Mouse (Mus musculus) erythroid progenitor cell, adult 5-6 weeks (primary cell): ENCODE data around the gene Gm11077. TPM values are rescaled to one million over a fixed set of nuclear protein-coding genes. Genes with fewer than 3 reads are reported as not detected.

ENCODE experiments used
- ATAC-seq: replicated peaks from 2 replicates; pipeline ENCODE4 v1.8.0; 2016; ENCODE audit warnings: moderate number of reproducible peaks, mild to moderate bottlenecking, moderate TSS enrichment, inconsistent platforms; ENCODE audit not compliant: poor library complexity, low FRiP score, severe bottlenecking
- total RNA-seq, 2 experiments: library from RNA; stranded (forward) in 1 of 2; stranded (reverse) in 1 of 2; fragments of 150-400 nt in 1 of 2; fragments of 186-747, 209-891 nt in 1 of 2; gene quantifications; 2 replicates each; pipeline versions ENCODE4 v1.2.3 to v1.2.4; 2015 to 2017; ENCODE audit warnings: low replicate concordance in 2 of 2

The Gm11077 gene
- total RNA-seq, 2 experiments from 2014 or later: not detected

DNA sequence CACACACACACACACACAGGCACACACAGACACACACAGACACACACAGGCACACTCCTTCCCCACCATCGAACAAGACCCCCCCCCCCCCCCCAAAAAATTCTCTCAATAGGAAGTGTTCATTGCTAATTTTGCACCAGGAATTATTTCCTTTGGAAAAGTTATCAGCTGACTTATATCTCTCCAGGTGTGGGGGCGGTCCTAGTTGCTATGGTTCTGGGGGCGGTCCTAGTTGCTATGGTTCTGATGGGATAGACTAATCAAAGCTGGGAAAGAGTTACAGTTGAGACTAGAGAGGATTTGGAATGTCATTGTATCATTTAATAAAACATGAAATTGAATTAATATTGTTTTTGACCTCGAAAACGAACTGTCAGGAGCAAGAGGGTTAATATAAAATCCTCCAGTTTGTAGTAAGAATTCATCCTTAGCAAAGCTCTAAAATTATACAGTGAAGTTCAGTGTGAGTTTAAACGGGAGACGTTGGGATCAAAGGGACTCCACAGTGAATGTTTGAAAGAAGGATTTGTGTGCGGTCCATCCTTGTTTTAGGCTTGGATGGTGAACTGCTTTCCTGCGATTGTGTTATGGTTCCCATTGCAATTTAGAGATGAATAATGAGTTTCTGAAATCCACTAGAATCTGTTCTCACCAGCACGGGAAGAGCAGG, 4.0 kb downstream of the Gm11077 start:
- ATAC-seq: no peak

DNA sequence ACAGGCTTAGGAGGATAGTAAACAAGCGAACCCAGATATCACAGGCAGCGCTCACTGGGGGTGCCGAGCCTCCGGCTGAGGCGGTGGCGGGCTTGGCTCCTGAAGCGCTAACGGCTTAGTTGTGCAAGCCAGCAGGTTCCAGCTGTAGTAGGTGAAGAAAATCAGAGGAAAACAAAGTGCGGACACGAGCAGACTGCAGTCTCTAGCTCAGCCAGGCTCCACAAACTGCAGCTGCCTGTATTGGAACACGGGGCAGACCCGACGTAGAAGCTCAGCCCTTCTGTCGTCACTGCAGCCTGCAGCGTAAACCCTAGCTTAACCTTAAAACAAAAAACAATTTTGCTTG, 4.5 kb downstream of the Gm11077 start:
- no peak for ATAC-seq

DNA sequence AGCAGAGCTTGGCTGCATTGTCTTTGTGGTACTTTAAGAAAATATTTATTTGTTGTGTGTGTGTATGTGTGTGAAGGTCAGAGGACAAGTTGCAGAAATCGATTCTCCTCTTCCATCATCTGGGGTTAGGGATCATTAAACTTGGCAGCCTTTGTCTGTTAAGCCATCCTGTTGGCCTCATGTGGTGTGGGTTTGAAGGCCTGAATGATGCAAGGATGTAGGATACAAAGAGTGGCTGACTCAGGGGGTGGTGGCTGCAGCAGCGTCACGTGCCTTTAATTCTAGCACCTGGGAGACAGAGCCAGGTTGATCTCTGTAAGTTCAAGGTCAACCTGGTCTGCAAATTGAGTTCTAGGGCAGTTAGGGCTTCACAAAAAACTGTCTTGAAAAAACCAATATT, 16.5 kb downstream of the Gm11077 start:
- ATAC-seq: no peak

DNA sequence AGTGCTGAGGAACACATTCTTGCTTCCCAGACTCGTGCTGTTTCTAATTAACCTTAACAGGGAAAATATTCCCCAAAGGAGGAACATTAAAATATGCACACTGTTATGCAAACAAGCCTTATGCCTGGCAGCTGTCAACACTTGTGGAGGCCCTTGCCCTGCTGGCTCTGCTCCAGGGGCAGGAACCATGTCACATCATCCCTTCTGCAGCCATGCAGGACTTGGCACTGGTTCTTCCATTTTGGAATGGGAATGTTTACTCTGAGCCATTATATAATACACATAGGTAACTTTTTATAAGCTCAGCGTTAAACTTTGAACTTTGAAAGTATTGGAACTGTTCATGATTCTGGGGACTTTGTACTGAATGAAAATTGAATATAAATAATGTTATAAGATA, 18.5 kb downstream of the Gm11077 start:
- no peak for ATAC-seq

DNA sequence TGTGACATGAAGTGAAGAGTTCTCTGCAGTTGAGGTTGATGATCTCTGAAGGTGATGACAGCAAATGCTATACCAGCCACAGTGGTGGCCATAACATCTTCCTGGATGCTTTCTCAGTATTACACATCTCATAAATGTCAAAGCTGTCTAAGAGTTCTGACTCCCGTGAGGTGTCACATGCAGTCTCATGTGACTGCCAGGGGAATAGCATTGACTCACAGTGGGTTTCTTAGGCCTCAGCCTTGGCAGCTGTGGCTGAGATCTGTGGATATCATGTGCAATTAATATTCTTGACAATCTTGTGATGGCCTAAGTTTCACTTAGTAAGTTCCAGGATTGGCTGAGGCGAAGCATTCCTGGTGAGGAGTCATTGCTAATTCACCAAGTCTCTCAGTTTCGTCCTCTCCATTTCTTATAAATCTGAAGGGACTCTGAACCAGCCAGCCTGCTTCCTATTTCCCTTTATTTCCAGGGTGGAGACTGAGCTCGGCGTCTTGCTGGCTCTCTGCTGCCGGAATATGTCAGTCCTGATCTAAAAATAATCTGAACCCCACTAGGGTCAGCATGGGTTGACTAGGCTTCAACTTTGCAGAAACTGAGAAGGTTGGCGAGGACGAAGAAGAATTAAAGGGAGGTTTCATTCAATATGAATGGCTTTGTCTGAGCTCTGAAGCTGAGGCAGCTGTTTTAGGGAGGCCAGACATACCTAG, 21.4 kb downstream of the Gm11077 start:
- no peak for ATAC-seq

DNA sequence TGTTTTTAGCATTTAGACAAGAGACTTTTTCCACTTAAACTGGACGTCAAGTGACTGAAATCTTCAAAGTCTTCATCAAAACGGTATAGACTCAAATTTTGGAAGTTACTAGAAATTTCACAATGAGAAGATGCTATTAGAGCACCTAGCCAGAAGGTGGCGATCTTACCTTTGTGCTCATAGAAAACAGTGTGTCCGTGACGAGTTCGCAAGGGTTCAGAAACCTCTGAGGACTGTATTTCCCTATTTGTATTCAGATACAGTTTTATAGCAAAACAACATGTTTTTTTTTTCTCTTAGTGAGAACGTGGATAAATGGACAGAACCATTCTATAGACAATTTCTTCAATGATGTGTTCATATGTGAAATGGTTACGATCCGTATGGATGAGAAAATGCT, 37.3 kb downstream of the Gm11077 start:
- ATAC-seq: no peak

DNA sequence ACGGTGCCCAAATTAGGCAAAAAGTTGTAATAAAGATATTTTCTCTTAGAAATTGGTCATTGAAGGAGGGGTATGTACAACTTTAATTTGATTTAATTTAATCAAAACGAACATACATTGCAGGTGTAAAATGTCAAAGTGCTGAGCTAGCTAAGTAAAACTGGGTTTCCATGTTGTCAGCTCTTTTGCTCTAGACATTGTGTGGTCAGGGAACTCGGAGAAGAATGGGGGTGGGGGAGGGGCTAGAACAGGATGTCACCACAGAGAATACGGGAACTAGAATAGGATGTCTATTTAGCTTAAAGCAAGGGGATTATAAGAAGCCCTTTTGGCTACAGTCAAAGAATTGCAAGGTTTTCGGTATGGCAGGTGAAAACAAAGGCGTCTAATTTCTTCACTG, 38.2 kb downstream of the Gm11077 start:
- no peak for ATAC-seq

DNA sequence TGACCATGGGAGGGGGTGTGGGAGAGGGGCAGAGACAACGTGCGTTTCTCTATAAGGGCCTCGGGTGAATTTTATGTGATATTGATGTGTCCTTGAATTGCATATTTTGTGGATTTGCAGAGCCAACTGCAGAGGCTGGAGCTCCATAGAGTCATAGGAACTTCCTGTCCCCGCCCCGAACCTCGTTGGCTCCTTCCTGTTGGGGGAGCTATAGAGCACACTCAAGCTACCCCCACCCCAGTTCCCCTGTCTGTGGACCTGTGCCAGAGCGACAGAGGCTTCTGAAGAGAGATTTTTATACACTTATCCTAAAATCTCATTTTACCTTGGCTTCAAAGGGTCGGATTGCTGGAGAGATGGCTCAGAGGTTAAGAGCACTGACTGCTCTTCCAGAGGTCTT, 39.1 kb downstream of the Gm11077 start:
- no peak for ATAC-seq

DNA sequence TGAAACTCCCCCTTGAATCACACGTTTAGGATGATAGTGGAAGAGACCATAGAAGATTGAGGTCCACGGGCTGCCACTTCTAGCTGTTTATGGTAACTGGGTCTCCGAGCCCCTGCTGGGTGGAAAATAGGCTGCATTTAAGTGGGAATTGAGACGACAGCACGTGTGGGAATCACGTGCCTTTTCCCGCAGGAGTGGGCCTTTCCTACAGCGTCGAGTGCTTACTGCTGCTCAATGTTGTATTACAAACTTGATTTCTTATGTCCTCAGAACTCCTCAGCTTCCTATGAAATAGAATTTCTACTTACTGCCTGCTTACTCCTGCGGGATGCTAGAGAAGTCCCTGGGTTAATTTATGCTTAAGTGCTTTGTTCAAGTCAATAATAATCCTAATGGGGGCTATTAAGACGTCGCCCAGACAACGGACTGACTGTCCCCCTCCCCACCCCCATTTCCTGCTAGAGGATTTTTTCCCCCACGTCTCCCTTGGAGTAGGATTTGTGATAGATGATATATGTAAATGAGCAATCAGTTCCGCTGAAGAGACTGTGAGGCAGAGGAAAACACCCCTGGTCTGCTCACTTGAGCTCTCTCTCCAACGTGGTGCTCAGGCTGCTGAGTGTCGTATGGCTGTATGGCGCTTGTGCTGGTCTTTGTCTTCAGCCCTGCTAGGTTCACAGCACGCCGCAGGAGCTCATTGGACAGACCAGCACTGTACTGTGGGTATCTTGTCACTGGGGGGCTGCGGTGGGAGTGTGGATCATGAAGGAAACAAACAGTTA, 40.0 kb downstream of the Gm11077 start:
- ATAC-seq: no peak

DNA sequence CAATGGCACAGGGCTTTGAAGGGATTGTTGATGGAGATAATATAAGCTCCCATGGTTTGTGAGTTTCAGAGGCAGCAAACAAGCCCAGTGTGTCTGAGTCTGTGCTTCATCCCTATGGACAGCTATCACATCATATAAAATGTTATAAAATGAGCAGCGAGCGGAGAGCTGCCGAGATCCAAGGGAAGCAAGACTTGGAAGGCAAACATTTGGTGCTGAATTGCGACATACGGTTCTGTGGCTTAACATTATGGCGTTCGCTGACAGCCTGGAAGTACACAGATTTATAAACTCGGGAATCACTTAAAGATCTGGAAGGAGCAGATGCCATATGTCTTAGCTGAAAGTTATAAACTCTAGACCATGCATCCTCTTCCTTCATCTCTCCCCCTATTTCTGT, 47.2 kb downstream of the Gm11077 start:
- no peak for ATAC-seq

DNA sequence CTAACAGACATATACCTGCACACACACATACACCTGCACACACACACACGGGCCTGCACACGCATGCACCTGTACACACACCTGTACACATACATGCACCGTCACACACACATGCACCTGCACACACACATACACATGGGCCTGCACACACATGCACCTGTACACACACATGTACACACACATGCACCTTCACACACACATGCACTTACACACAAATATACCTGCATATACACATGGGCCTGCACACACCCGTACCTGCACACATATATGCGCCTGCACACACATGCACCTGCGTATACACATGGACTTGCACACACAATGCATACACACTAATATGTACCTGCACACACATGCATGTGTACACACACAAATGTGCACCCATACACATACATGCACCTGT, 53.4 kb downstream of the Gm11077 start:
- no peak for ATAC-seq

DNA sequence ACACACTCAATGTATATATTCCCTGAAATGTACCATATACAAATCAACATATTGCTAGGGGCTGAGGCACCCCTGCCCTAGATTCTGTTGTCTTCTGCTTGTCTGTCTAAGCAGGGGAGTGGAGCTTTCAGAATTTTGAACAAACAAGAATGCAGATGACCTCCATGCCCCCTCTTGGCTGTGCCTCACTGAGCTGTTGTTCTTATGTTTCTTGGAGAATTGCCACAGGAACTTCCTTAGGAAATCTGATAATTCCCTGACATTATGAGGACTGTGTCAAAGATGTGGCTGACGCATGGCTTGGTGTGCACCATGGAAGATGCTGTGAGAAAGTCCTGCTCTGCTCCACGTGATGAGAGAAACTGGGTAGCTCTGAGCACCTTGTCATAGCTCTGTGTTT, 57.0 kb downstream of the Gm11077 start:
- ATAC-seq: no peak

DNA sequence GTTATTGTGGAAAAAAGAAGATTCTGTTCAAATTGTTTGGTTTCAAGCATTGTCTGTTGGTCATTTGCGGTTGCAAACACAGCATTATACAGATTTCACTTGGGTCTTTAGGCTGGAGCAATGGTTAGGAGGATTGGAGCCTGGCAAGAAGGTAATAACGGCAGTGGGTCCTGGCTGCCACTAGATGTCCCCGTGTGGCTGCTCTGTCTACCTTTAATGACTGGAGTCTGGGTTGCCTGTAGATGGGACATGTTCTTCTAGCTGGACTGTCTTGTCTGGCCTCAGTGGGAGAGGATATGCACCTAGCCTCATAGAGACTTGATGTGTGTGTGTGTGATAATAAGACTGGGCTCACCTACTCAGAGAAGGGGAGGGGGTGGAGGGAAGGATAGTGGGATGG, 60.8 kb downstream of the Gm11077 start:
- ATAC-seq: no peak

DNA sequence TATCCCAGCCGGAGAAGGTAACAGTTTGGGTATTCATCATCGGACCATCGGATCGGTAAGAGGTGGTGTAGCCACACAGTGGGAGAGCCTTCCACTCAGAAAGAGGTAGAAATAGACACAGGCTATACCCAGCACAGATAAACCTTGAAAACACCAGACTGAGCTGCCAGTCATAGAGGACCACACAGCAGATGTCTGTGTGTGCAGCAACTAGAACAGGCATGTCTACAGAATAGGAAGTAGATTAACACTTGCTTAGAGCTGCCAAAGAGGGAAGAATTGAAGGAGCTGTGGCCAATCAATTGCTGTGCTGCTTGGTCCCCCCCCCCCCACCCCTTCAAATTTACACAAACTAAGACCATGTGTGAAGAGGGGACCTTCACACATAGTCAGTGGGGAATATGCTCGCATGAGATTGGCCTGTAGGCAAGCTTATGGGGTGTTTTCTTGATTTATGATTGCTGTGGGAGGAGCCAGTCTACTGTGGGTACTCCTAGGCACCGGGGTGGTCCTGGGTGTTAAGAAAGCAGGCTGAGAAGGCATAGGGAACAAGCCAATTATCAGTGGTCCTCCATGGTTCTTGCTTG, 64.7 kb downstream of the Gm11077 start:
- no peak for ATAC-seq

DNA sequence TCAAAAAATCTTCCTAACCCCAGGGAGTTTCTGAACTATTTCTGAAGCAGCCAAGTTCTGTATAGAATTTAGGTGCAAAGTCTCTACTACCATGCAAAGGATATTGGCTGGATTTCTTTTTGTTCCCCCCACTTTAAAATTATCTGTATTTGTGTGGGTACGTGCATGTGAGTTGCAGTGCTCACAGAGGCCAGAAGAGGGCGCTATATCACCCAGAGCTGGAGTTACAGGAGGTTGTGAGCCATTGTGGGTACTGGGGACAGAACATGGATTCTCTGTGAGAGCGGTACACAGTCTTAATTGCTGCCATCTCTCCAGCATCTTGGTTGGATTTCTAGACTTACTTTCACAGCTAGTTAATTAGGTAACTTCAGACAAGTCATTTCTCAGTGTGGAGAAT, 69.8 kb downstream of the Gm11077 start:
- ATAC-seq: no peak

DNA sequence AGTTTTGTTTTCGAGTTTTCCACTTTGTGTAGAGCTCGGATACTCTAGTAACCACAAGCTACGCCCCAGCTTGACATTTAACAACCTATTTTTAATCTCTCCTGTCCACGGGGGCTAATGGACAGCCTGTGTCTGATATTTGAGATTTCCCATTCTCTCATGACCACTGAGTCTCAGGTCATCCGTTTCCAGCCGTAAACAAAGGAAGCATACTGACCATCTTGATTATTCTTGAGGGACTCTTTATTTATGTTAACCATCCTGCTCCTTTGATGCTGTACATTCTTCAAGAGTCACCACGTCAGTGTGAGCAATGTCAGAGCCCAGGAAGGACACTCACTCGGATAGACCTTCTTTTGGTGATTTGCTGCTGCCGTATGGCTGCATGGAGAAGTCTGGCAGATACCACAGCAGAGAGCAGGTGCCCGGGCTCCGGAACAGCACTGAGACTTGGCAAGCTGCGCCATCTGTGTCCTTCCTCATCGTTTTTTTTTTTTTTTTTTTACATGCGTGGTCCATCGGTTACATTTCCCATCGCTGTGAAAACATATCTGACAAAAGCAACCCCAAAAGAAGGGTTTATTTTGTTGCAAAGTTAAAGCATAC, 70.5 kb downstream of the Gm11077 start:
- no peak for ATAC-seq

DNA sequence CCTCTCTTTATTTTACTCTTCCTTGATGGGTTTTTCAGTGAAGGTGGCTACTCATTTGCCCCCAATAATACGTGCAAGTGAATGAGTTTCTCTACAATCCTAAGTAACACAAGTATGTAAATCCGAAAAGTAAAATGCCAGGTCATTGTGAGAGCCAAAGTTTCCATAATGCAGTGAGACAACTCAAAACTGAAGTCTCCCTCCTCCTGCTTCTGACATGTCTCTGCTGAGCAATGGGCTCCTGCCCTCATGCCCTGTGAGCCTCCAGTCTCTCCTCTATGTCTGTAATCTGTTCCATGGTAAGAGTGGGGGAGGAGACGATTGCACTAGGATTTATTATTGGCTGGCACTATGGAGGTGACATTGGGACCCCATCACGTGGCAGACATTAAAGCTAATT, 71.5 kb downstream of the Gm11077 start:
- ATAC-seq: no peak
